Mouse (Mus musculus) ES-Bruce4 (cell line): Measurements from ENCODE around the gene Arhgef12. TPM values are rescaled to one million over a fixed set of nuclear protein-coding genes. Genes with fewer than 3 reads are reported as not detected.

Experiments used
- H3K27ac ChIP-seq: 2 replicates; pipeline ENCODE4 v1.5.1; 2012; ENCODE audit warnings: low read length, inconsistent platforms; ENCODE audit not compliant: insufficient read depth
- H3K27me3 ChIP-seq: 2 replicates; pipeline ENCODE4 v1.6.1; 2012; ENCODE audit warnings: mild to moderate bottlenecking, low read length, inconsistent platforms; ENCODE audit not compliant: control insufficient read depth, poor library complexity, insufficient read depth, severe bottlenecking
- H3K36me3 ChIP-seq: 2 replicates; pipeline ENCODE4 v1.6.1; 2012; ENCODE audit warnings: inconsistent platforms, mild to moderate bottlenecking, low read length, moderate library complexity; ENCODE audit not compliant: control insufficient read depth, poor library complexity, insufficient read depth, severe bottlenecking
- H3K4me1 ChIP-seq: one replicate; pipeline ENCODE4 v1.8.1; 2011; ENCODE audit warnings: low read length; ENCODE audit not compliant: control insufficient read depth, insufficient read depth
- H3K4me3 ChIP-seq: 2 replicates; pipeline ENCODE4 v1.5.1; 2011; ENCODE audit warnings: low read depth, mild to moderate bottlenecking, low read length
- H3K9ac ChIP-seq: 2 replicates; pipeline ENCODE4 v1.6.1; 2012; ENCODE audit warnings: low read depth, mild to moderate bottlenecking, inconsistent platforms; ENCODE audit not compliant: poor library complexity, severe bottlenecking
- H3K9me3 ChIP-seq: replicated peaks from 2 replicates; pipeline ENCODE4 v1.6.1; 2012; ENCODE audit warnings: mild to moderate bottlenecking, low read length, inconsistent platforms; ENCODE audit not compliant: control insufficient read depth, poor library complexity, insufficient read depth, severe bottlenecking
- CTCF ChIP-seq: IDR thresholded peaks from one replicate; pipeline ENCODE4 v1.8.1; 2011; ENCODE audit warnings: low read depth, low read length
- EP300 ChIP-seq: IDR thresholded peaks from 2 replicates; pipeline ENCODE4 v1.6.1; 2011; ENCODE audit warnings: low read depth, low read length; ENCODE audit not compliant: insufficient read depth
- POLR2A ChIP-seq: IDR thresholded peaks from one replicate; pipeline ENCODE4 v1.8.1; 2011; ENCODE audit warnings: low read length; ENCODE audit not compliant: insufficient read depth
- polyA plus RNA-seq: library from polyadenylated mRNA; stranded (reverse); fragments of >200 nt; gene quantifications from 2 replicates; pipeline ENCODE4 v1.2.4, GENCODE M21; 2011; ENCODE audit warnings: low read depth; ENCODE audit not compliant: missing spikeins, insufficient read depth, insufficient read length

Arhgef12 gene
- polyA plus RNA-seq, 1 experiment = 45.6 TPM

- Histone ChIP-seq H3K9me3 (no peaks in the 10 kb centered on the region), H3K27me3 (no peaks in the 10 kb centered on the region), H3K27ac (no peak overlapping the region)
Observed at GRCm38 (mm10) chr9:43000595-43001250, 106.3 kb downstream of the Arhgef12 start.

DNA sequence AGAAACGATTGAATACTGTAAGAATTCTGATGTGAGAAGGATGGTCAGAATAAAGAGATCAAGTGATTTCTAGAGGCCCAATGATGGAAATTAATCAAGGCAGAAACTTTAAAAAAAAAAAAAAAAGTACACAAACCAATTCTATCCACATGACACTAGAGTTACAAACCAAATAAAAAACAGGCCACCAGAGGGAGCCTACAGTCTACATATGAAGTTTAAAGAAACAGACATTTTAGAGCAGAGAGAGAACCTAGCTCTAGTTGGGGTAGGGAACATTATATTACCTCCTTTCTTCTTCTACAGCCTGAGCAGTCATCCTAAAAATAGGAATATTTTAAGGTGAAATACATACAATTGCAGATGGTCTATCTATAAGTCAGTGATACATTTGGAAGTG, 107.0 kb downstream of the Arhgef12 start:
- H3K27ac ChIP-seq = no peak overlapping the region
- H3K9ac ChIP-seq = no peak overlapping the region
- no peaks in the 10 kb centered on the region for H3K27me3 ChIP-seq
- H3K4me3 ChIP-seq = no peak overlapping the region
- TF ChIP-seq EP300 (no peak), POLR2A (no peak), CTCF (no peak)
- no peaks in the 10 kb centered on the region for H3K9me3 ChIP-seq
- H3K4me1 ChIP-seq = no peaks in the 10 kb centered on the region
- H3K36me3 ChIP-seq = peaks cover 27% of the 10 kb centered on the region

More at GRCm38 (mm10) chr9:43000595-43001250, 106.3 kb downstream of the Arhgef12 start:
- Histone ChIP-seq H3K4me3 (no peak overlapping the region), H3K36me3 (peaks cover 23% of the 10 kb centered on the region), H3K4me1 (no peaks in the 10 kb centered on the region), H3K9ac (no peak overlapping the region)
- TF ChIP-seq EP300 = no peak

DNA sequence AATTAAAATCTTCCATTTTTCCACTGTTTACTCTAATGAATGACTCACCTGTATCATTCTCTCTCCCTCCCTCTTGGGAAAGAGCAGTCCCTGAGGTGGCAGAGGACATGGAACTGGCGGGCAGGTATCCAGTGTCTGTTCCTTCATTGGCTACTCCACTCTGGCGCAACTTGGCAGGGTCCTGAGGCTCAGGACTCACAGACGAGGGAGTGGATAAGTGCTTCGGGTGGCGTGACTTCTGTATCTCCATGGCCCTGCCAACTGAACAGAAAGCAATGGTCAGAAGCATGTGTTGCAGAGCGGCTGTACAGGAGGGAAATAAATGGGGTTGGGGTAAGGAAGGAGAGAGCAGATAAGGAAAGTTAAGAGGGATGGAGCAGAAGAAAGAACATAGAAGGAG, 109.5 kb downstream of the Arhgef12 start:
- H3K27me3 ChIP-seq = no peaks in the 10 kb centered on the region
- no peak overlapping the region for H3K4me3 ChIP-seq
- no peak overlapping the region for H3K27ac ChIP-seq
- H3K4me1 ChIP-seq = no peaks in the 10 kb centered on the region
- no peak overlapping the region for H3K9ac ChIP-seq
- peaks cover 30% of the 10 kb centered on the region for H3K36me3 ChIP-seq
- TF ChIP-seq EP300 = no peak
- TF ChIP-seq CTCF = no peak
- no peak for TF ChIP-seq POLR2A
- no peaks in the 10 kb centered on the region for H3K9me3 ChIP-seq

GRCm38 (mm10) chr9:42995298-42995697, 111.7 kb downstream of the Arhgef12 start:
- Histone ChIP-seq H3K9ac (no peak overlapping the region), H3K9me3 (no peaks in the 10 kb centered on the region), H3K4me3 (no peak overlapping the region), H3K36me3 (peaks cover 36% of the 10 kb centered on the region), H3K4me1 (no peaks in the 10 kb centered on the region), H3K27ac (no peak overlapping the region), H3K27me3 (no peaks in the 10 kb centered on the region)
- TF ChIP-seq CTCF (no peak), POLR2A (no peak)

GRCm38 (mm10) chr9:42994708-42995107, 112.3 kb downstream of the Arhgef12 start:
- TF ChIP-seq CTCF = no peak
- TF ChIP-seq POLR2A = no peak
- no peak for TF ChIP-seq EP300
- H3K36me3 ChIP-seq = peaks cover 36% of the 10 kb centered on the region
- no peaks in the 10 kb centered on the region for H3K9me3 ChIP-seq
- no peaks in the 10 kb centered on the region for H3K27me3 ChIP-seq
- H3K4me3 ChIP-seq = no peak overlapping the region
- no peak overlapping the region for H3K9ac ChIP-seq
- no peaks in the 10 kb centered on the region for H3K4me1 ChIP-seq
- no peak overlapping the region for H3K27ac ChIP-seq

DNA sequence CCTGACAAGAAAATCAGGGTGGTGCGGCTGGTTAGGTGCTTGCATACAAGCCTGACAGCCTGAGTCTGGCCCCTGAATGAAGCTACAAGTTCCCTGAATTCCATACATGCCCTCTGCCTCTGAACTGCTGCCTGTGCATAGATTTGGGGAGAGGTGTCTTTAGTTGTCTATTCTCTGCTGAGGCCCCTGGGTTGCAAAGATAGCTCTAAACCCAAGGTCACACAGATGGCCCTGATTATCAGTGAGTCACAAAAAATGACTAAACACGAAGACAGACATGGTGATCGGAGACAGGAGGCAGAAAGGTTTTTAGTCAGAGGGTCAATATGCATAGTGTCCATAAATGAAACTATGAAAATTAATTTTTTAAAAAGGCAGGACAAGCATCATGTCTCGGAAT, 113.4 kb downstream of the Arhgef12 start:
- H3K27ac ChIP-seq = no peak overlapping the region
- no peaks in the 10 kb centered on the region for H3K9me3 ChIP-seq
- TF ChIP-seq EP300 (no peak), CTCF (no peak), POLR2A (no peak)
- no peaks in the 10 kb centered on the region for H3K27me3 ChIP-seq
- no peak overlapping the region for H3K4me3 ChIP-seq
- H3K36me3 ChIP-seq = peaks cover 33% of the 10 kb centered on the region
- H3K4me1 ChIP-seq = no peaks in the 10 kb centered on the region
- no peak overlapping the region for H3K9ac ChIP-seq
